Mouse (Mus musculus) midbrain, postnatal 0 days (tissue): Measurements from ENCODE around the gene Igfbp3. TPM values are rescaled to one million over a fixed set of nuclear protein-coding genes. Genes with fewer than 3 reads are reported as not detected.

Experiments
- ATAC-seq: fragments of 200-750 bp; cut with Nextera tagmentation; 2 replicates; pipeline ENCODE4 v1.8.0; 2017; ENCODE audit warnings: moderate number of reproducible peaks, mild to moderate bottlenecking, moderate TSS enrichment, moderate library complexity; ENCODE audit not compliant: low FRiP score
- DNase-seq: peaks from one replicate; pipeline ENCODE4 v3.0.0-alpha.2; 2015; ENCODE audit warnings: low spot score
- H3K27ac ChIP-seq: fragments of 300-500 bp; sonication (generic); 2 replicates; pipeline ENCODE4 v1.5.1; 2014; ENCODE audit warnings: low read depth, mild to moderate bottlenecking, low read length, mixed read lengths
- H3K27me3 ChIP-seq: fragments of 300-500 bp; sonication (generic); 2 replicates; pipeline ENCODE4 v1.6.1; 2014; ENCODE audit warnings: low read length, control low read depth, mixed read lengths; ENCODE audit not compliant: insufficient read depth
- H3K36me3 ChIP-seq: fragments of 300-500 bp; sonication (generic); 2 replicates; pipeline ENCODE4 v1.6.1; 2014; ENCODE audit warnings: low read length, control low read depth, mixed read lengths; ENCODE audit not compliant: insufficient read depth
- H3K4me1 ChIP-seq: fragments of 300-500 bp; sonication (generic); 2 replicates; pipeline ENCODE4 v1.6.1; 2014; ENCODE audit warnings: mild to moderate bottlenecking, control low read depth, antibody characterized with exemption, low read length, mixed read lengths; ENCODE audit not compliant: insufficient read depth
- H3K4me2 ChIP-seq: fragments of 300-500 bp; sonication (generic); 2 replicates; pipeline ENCODE4 v1.6.1; 2014; ENCODE audit warnings: low read depth, mild to moderate bottlenecking, low read length, mixed read lengths; ENCODE audit not compliant: poor library complexity, severe bottlenecking
- H3K4me3 ChIP-seq: fragments of 300-500 bp; sonication (generic); 2 replicates; pipeline ENCODE4 v1.5.1; 2014; ENCODE audit warnings: low read depth, mild to moderate bottlenecking, low read length, moderate library complexity
- H3K9ac ChIP-seq: fragments of 300-500 bp; sonication (generic); replicated peaks from 2 replicates; pipeline ENCODE4 v1.6.1; 2014; ENCODE audit warnings: mild to moderate bottlenecking, low read length, moderate library complexity, mixed read lengths; ENCODE audit not compliant: poor library complexity, severe bottlenecking
- H3K9me3 ChIP-seq: fragments of 300-500 bp; sonication (generic); 2 replicates; pipeline ENCODE4 v1.6.1; 2016; ENCODE audit warnings: low read length, control low read depth
- CTCF ChIP-seq: IDR thresholded peaks from 2 replicates; pipeline ENCODE4 v1.5.1; 2016; ENCODE audit warnings: antibody characterized with exemption, mild to moderate bottlenecking
- WGBS: fragments of 180-500 bp; shearing (Covaris S2); extraction: QIAGEN DNeasy Blood & Tissue Kit; methylation state at CpG from one replicate; pipeline ENCODE4 v1.1.7; 2014; 5-methylcytosine and 5-hydroxymethylcytosine counted together
- polyA plus RNA-seq: library from polyadenylated mRNA; unstranded; fragments of >200 nt; fragmentation: Nextera tagmentation; extraction: Ambion mirVana; gene quantifications from 2 replicates; pipeline ENCODE4 v1.2.1, GENCODE M21; 2015
- total RNA-seq: library from RNA; depleted of rRNA; stranded (reverse); fragments of >200 nt; gene quantifications from 2 replicates; pipeline ENCODE4 v1.2.3, GENCODE M21; 2014; rRNA removed

Gene Igfbp3
- total and polyA plus RNA-seq, 2 experiments from 2014 or later: 19.4 to 38.0 TPM

DNA sequence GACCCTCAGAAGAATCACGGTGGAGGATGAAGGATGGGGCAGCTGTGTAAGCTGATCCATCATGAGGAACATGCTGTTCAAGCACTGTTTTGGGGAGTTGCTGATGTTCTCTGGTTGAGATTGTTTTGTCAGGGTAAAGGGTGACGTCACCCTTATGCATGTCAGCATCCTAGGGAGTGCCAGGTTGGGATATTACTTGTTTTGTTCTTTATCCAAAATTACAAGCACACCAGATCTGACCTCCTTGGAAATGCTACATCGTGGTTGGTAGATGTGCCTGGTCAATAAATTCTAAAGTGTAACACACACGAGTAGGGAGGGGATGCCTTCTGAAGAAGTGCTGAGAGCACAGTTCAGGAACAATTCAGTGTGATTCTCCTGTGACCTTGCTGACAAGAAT lies 57.3 kb downstream of the Igfbp3 start:
- Histone ChIP-seq H3K9ac (no peak overlapping the region), H3K4me3 (no peak overlapping the region), H3K9me3 (no peaks in the 10 kb centered on the region), H3K36me3 (peaks cover 23% of the 10 kb centered on the region; the same call in 1 of the 2 replicates), H3K4me2 (no peak overlapping the region), H3K27ac (no peak overlapping the region), H3K27me3 (no peaks in the 10 kb centered on the region), H3K4me1 (no peaks in the 10 kb centered on the region; the same call in 1 of the 2 replicates)
- no peak for TF ChIP-seq CTCF
- 77% methylated on average over 4 of the region's 4 CpGs for WGBS
- no peak for ATAC-seq
- DNase-seq: no peak

Other genes starting within 250 kb of the Igfbp3 start
- gene Adcy1, start 150.4 kb downstream of the Igfbp3 start, total RNA-seq: 140 and 142 TPM in 2 replicates
- 12.2 and 12.6 TPM in 2 replicates for gene Adcy1, start 150.4 kb downstream of the Igfbp3 start, polyA plus RNA-seq
- gene Gm11985, start 25.4 kb downstream of the Igfbp3 start, total RNA-seq: not detected in 2 replicates
- not detected in 2 replicates for gene Gm11985, start 25.4 kb downstream of the Igfbp3 start, polyA plus RNA-seq
- not detected in 2 replicates for gene Igfbp1, start 16.1 kb downstream of the Igfbp3 start, total RNA-seq
- gene Igfbp1, start 16.1 kb downstream of the Igfbp3 start, polyA plus RNA-seq: 0.11 TPM in 1 of 2 replicates, not detected in the other